Comparison of ENCODE assay signal across 8 mouse cellular contexts in genomic region chr12:112457839-112458238, GRCm38 (mm10). TPM values are rescaled to one million over a fixed set of nuclear protein-coding genes. Genes with fewer than 3 reads are reported as not detected.
A peak's percentile ranks its signal among the peaks of the same experiment; 100 is the strongest.
DNase-seq lines count a peak whose midpoint lies in the region; ATAC-seq lines count a peak whose summit lies in the region.

No protein-coding gene starts in this region.

- peak; percentile 70 for DNase-seq in adrenal gland, postnatal 14 days
- DNase-seq in adrenal gland, adult 8-10 months: no peak
- DNase-seq in adrenal gland, postnatal 25 days: peak; percentile 28
- DNase-seq in mesoderm, embryonic 11.5 days (ENCODE audit: low read depth, low spot score): peak; percentile 25
- DNase-seq in ovary, adult 18-20 months (ENCODE audit: low spot score): no peak
- no peak for DNase-seq in gastrocnemius, postnatal 36 days
- DNase-seq in testis, postnatal 14 days (ENCODE audit: low spot score): no peak

- H3K4me3 ChIP-seq in hindbrain, embryonic 13.5 days: no peak overlapping the region

- no peaks in the 10 kb centered on the region for H3K9me3 ChIP-seq in hindbrain, embryonic 13.5 days

- H3K4me1 ChIP-seq in hindbrain, embryonic 13.5 days (replicated peaks): peaks cover 29% of the 10 kb centered on the region

- ATAC-seq in hindbrain, embryonic 13.5 days (ENCODE audit: low FRiP score): peak; percentile 61; the same call in 1 of the 2 replicates

- no peak overlapping the region for H3K9ac ChIP-seq in hindbrain, embryonic 13.5 days

- H3K36me3 ChIP-seq in hindbrain, embryonic 13.5 days: no peaks in the 10 kb centered on the region

- WGBS in hindbrain, embryonic 13.5 days: 12% methylated on average over 4 of the region's 4 CpGs

- peaks cover 33% of the 10 kb centered on the region for H3K27me3 ChIP-seq in hindbrain, embryonic 13.5 days

- peak overlapping the region; percentile 31; the same call in 1 of the 2 replicates for H3K27ac ChIP-seq in hindbrain, embryonic 13.5 days

- intact Hi-C loops in gastrocnemius, postnatal 36 days (cut with DNase I): no loop called here

- no peak overlapping the region for H3K4me2 ChIP-seq in hindbrain, embryonic 13.5 days

RNA-seq across cellular contexts. Expression of gene A530016L24Rik, which starts 31.4 kb away (rescaled TPM):
- 11.8 and 17.0 TPM in 2 replicates for total RNA-seq in adrenal gland, postnatal 14 days (2021)
- total RNA-seq in adrenal gland, adult 8-10 months (2022): 10 to 100 TPM; 15.9 to 41.5 (median 18.6) TPM
- 15.9 and 19.5 TPM in 2 replicates for total RNA-seq in adrenal gland, postnatal 25 days (2021)
- 0.12 TPM in 1 of 2 replicates, not detected in the other for polyA plus RNA-seq in hindbrain, embryonic 13.5 days (2015; fragmentation: Nextera tagmentation; extraction: Ambion mirVana)
- 1 to 10 TPM; 1.1 to 1.3 TPM for total RNA-seq in gastrocnemius, postnatal 36 days (2021)

RNA-seq across cellular contexts. Expression of gene Tmem179, which starts 58.7 kb away (rescaled TPM):
- total RNA-seq in adrenal gland, postnatal 14 days (2021): 3.9 and 6.0 TPM in 2 replicates
- 10 to 100 TPM in 2 of 4 experiments, 1 to 10 TPM in 2; 9.5 to 15.5 (median 10.5) TPM for total RNA-seq in adrenal gland, adult 8-10 months (2022)
- 5.8 and 5.9 TPM in 2 replicates for total RNA-seq in adrenal gland, postnatal 25 days (2021)
- 40.8 and 44.4 TPM in 2 replicates for polyA plus RNA-seq in hindbrain, embryonic 13.5 days (2015; fragmentation: Nextera tagmentation; extraction: Ambion mirVana)
- not detected for total RNA-seq in gastrocnemius, postnatal 36 days (2021)

Comparison
In these comparisons a context has a peak if more than half of its experiments do, and no peak if none do; other contexts are left out.
1. DNase-seq: peak in adrenal gland, postnatal 14 days (single experiment), adrenal gland, postnatal 25 days (single experiment) and mesoderm, embryonic 11.5 days (single experiment); none in adrenal gland, adult 8-10 months (single experiment), ovary, adult 18-20 months (single experiment), gastrocnemius, postnatal 36 days (0 of 2) and testis, postnatal 14 days (single experiment).